8 mouse cellular contexts compared by ENCODE assay signal in genomic region chr19:4169378-4169784, GRCm38 (mm10). TPM values are rescaled to one million over a fixed set of nuclear protein-coding genes. Genes with fewer than 3 reads are reported as not detected.
A peak's percentile ranks its signal among the peaks of the same experiment; 100 is the strongest.
DNase-seq lines count a peak whose midpoint lies in the region; ATAC-seq and TF ChIP-seq lines count a peak whose summit lies in the region.

No protein-coding gene starts in this region.

- TF ChIP-seq CTCF in G1E (IDR thresholded peaks at IDR 0.05; ENCODE audit: low read depth, low read length), result 0 out of 2 replicates have a peak, but pooled peaks have one; percentile 18
- TF ChIP-seq CTCF in forebrain, postnatal 0 days (IDR thresholded peaks at IDR 0.05; ENCODE audit: low read depth), result peak; percentile 99

- 0% methylated on average over 43 of the region's 43 CpGs for WGBS in forebrain, postnatal 0 days
- 0% methylated on average over 41 of the region's 43 CpGs for WGBS in lung, embryonic 15.5 days

- H3K4me3 ChIP-seq in G1E (ENCODE audit: low read depth, low read length), result peak overlapping the region; percentile 70
- H3K4me3 ChIP-seq in forebrain, postnatal 0 days (ENCODE audit: low read depth, low read length), result peak overlapping the region; percentile 46
- H3K4me3 ChIP-seq in lung, embryonic 15.5 days, result peak overlapping the region; percentile 46

- H3K9ac ChIP-seq in forebrain, postnatal 0 days, result peak overlapping the region; percentile 76
- peak overlapping the region; percentile 71 for H3K9ac ChIP-seq in lung, embryonic 15.5 days

- peaks cover 39% of the 10 kb centered on the region for H3K4me1 ChIP-seq in G1E (ENCODE audit: insufficient read depth, low read depth, low read length)
- peaks cover 7% of the 10 kb centered on the region for H3K4me1 ChIP-seq in forebrain, postnatal 0 days (ENCODE audit: insufficient read depth)
- peaks cover 24% of the 10 kb centered on the region for H3K4me1 ChIP-seq in lung, embryonic 15.5 days

- peak overlapping the region; percentile 92 for H3K27ac ChIP-seq in forebrain, postnatal 0 days (ENCODE audit: low read depth, low read length)
- H3K27ac ChIP-seq in lung, embryonic 15.5 days, result peak overlapping the region; percentile 86

- ATAC-seq in G1E (ENCODE audit: extremely low read depth, insufficient number of reproducible peaks, low FRiP score, poor library complexity, severe bottlenecking), result peak; percentile 97
- ATAC-seq in forebrain, postnatal 0 days, result peak; percentile 97
- ATAC-seq in lung, embryonic 15.5 days (ENCODE audit: borderline replicate concordance, extremely low read depth, low FRiP score, low TSS enrichment), result peak; percentile 96

- H3K4me2 ChIP-seq in forebrain, postnatal 0 days (ENCODE audit: low read depth), result peak overlapping the region; percentile 90
- peak overlapping the region; percentile 85 for H3K4me2 ChIP-seq in lung, embryonic 15.5 days

- peak; percentile 99 for DNase-seq in G1E (ENCODE audit: low spot score)
- DNase-seq in cerebellum, adult 18-20 months, result peak; percentile 99 to 100
- DNase-seq in forebrain, postnatal 0 days, result peak; percentile 99
- DNase-seq in heart, postnatal 4 days, result peak; percentile 100
- DNase-seq in layer of hippocampus, adult 8-10 months (ENCODE audit: low spot score in 2 of 2), result peak; percentile 99
- DNase-seq in ovary, adult 18-20 months (ENCODE audit: low spot score), result peak; percentile 99
- peak; percentile 99 for DNase-seq in thymus, postnatal 0 days (ENCODE audit: low spot score)

- no peaks in the 10 kb centered on the region for H3K9me3 ChIP-seq in G1E (replicated peaks)
- no peaks in the 10 kb centered on the region for H3K9me3 ChIP-seq in forebrain, postnatal 0 days (ENCODE audit: low read length)
- no peaks in the 10 kb centered on the region for H3K9me3 ChIP-seq in lung, embryonic 15.5 days

- H3K27me3 ChIP-seq in G1E (ENCODE audit: insufficient read depth, low read length), result peaks cover 34% of the 10 kb centered on the region
- H3K27me3 ChIP-seq in forebrain, postnatal 0 days (ENCODE audit: insufficient read depth, low read length), result no peaks in the 10 kb centered on the region
- no peaks in the 10 kb centered on the region for H3K27me3 ChIP-seq in lung, embryonic 15.5 days

- no peaks in the 10 kb centered on the region for H3K36me3 ChIP-seq in G1E (replicated peaks)
- no peaks in the 10 kb centered on the region for H3K36me3 ChIP-seq in forebrain, postnatal 0 days (ENCODE audit: insufficient read depth)
- no peaks in the 10 kb centered on the region for H3K36me3 ChIP-seq in lung, embryonic 15.5 days

RNA-seq across cellular contexts. Expression of gene Carns1, which starts 5.9 kb away (rescaled TPM):
- total RNA-seq in G1E (2014; fragmentation: Nextera tagmentation), result 1.2 and 3.2 TPM in 2 replicates
- total RNA-seq in G1E (2017), result 0.17 and 0.55 TPM in 2 replicates
- 0.37 and 0.48 TPM in 2 replicates for polyA plus RNA-seq in G1E (2012)
- 4.1 and 4.4 TPM in 2 replicates for total RNA-seq in forebrain, postnatal 0 days (2014; rRNA removed)
- polyA plus RNA-seq in forebrain, postnatal 0 days (2015; fragmentation: Nextera tagmentation; extraction: Ambion mirVana), result 3.1 and 4.7 TPM in 2 replicates
- total RNA-seq in heart, postnatal 4 days (2021), result 10 to 100 TPM; 46.7 to 49.0 TPM
- total RNA-seq in layer of hippocampus, adult 8-10 months (2022), result 10 to 100 TPM in 1 of 4 experiments, 1 to 10 TPM in 3; 6.3 to 10.1 (median 8.9) TPM
- polyA plus RNA-seq in lung, embryonic 15.5 days (2015; fragmentation: Nextera tagmentation; extraction: Ambion mirVana), result 2.4 and 2.8 TPM in 2 replicates
- 6.8 and 10.4 TPM in 2 replicates for polyA plus RNA-seq in thymus, postnatal 0 days (2015; fragmentation: Nextera tagmentation; extraction: Ambion mirVana)

RNA-seq across cellular contexts. Expression of gene Rps6kb2, which starts 6.2 kb away (rescaled TPM):
- total RNA-seq in G1E (2014; fragmentation: Nextera tagmentation) (23.1 and 31.5 TPM in 2 replicates), G1E (2017) (16.1 and 23.6 TPM in 2 replicates)
- 73.4 and 78.6 TPM in 2 replicates for polyA plus RNA-seq in G1E (2012)
- 23.5 and 33.5 TPM in 2 replicates for total RNA-seq in forebrain, postnatal 0 days (2014; rRNA removed)
- 51.9 and 55.5 TPM in 2 replicates for polyA plus RNA-seq in forebrain, postnatal 0 days (2015; fragmentation: Nextera tagmentation; extraction: Ambion mirVana)
- total RNA-seq in heart, postnatal 4 days (2021), result 10 to 100 TPM; 26.0 to 26.3 TPM
- 10 to 100 TPM; 30.1 to 44.3 (median 41.1) TPM for total RNA-seq in layer of hippocampus, adult 8-10 months (2022)
- polyA plus RNA-seq in lung, embryonic 15.5 days (2015; fragmentation: Nextera tagmentation; extraction: Ambion mirVana), result 45.0 and 49.4 TPM in 2 replicates
- polyA plus RNA-seq in thymus, postnatal 0 days (2015; fragmentation: Nextera tagmentation; extraction: Ambion mirVana), result 36.4 and 41.8 TPM in 2 replicates

RNA-seq across cellular contexts. Expression of gene Ptprcap, which starts 16.0 kb away (rescaled TPM):
- total RNA-seq in G1E (2014; fragmentation: Nextera tagmentation) (88.5 and 107 TPM in 2 replicates), G1E (2017) (34.6 and 52.7 TPM in 2 replicates)
- 261 and 272 TPM in 2 replicates for polyA plus RNA-seq in G1E (2012)
- 0.77 and 1.2 TPM in 2 replicates for total RNA-seq in forebrain, postnatal 0 days (2014; rRNA removed)
- 0.48 and 0.59 TPM in 2 replicates for polyA plus RNA-seq in forebrain, postnatal 0 days (2015; fragmentation: Nextera tagmentation; extraction: Ambion mirVana)
- total RNA-seq in heart, postnatal 4 days (2021), result 1 to 10 TPM; 2.0 to 2.2 TPM
- total RNA-seq in layer of hippocampus, adult 8-10 months (2022), result 1 to 10 TPM; 1.3 to 4.4 (median 1.6) TPM
- polyA plus RNA-seq in lung, embryonic 15.5 days (2015; fragmentation: Nextera tagmentation; extraction: Ambion mirVana), result 3.4 and 13.5 TPM in 2 replicates
- 929 and 954 TPM in 2 replicates for polyA plus RNA-seq in thymus, postnatal 0 days (2015; fragmentation: Nextera tagmentation; extraction: Ambion mirVana)

RNA-seq across cellular contexts. Expression of gene Coro1b, which starts 21.0 kb away (rescaled TPM):
- total RNA-seq in G1E (2014; fragmentation: Nextera tagmentation), result 325 and 345 TPM in 2 replicates
- total RNA-seq in G1E (2017), result 157 and 189 TPM in 2 replicates
- polyA plus RNA-seq in G1E (2012), result 134 and 177 TPM in 2 replicates
- 128 and 182 TPM in 2 replicates for total RNA-seq in forebrain, postnatal 0 days (2014; rRNA removed)
- polyA plus RNA-seq in forebrain, postnatal 0 days (2015; fragmentation: Nextera tagmentation; extraction: Ambion mirVana), result 106 and 112 TPM in 2 replicates
- 10 to 100 TPM; 74.6 to 74.8 TPM for total RNA-seq in heart, postnatal 4 days (2021)
- total RNA-seq in layer of hippocampus, adult 8-10 months (2022), result 10 to 100 TPM; 83.8 to 99.0 (median 98.2) TPM
- polyA plus RNA-seq in lung, embryonic 15.5 days (2015; fragmentation: Nextera tagmentation; extraction: Ambion mirVana), result 157 and 168 TPM in 2 replicates
- polyA plus RNA-seq in thymus, postnatal 0 days (2015; fragmentation: Nextera tagmentation; extraction: Ambion mirVana), result 184 and 207 TPM in 2 replicates

RNA-seq across cellular contexts. Expression of gene Tbc1d10c, which starts 21.7 kb away (rescaled TPM):
- total RNA-seq in G1E (2014; fragmentation: Nextera tagmentation) (12.8 and 13.0 TPM in 2 replicates), G1E (2017) (21.9 and 26.7 TPM in 2 replicates)
- 32.8 and 36.0 TPM in 2 replicates for polyA plus RNA-seq in G1E (2012)
- 1.5 and 2.9 TPM in 2 replicates for total RNA-seq in forebrain, postnatal 0 days (2014; rRNA removed)
- polyA plus RNA-seq in forebrain, postnatal 0 days (2015; fragmentation: Nextera tagmentation; extraction: Ambion mirVana), result 1.3 and 1.5 TPM in 2 replicates
- 1 to 10 TPM; 2.0 to 2.1 TPM for total RNA-seq in heart, postnatal 4 days (2021)
- total RNA-seq in layer of hippocampus, adult 8-10 months (2022), result 1 to 10 TPM in 3 of 4 experiments, under 1 TPM in 1; 0.66 to 2.0 (median 1.4) TPM
- 2.5 and 6.7 TPM in 2 replicates for polyA plus RNA-seq in lung, embryonic 15.5 days (2015; fragmentation: Nextera tagmentation; extraction: Ambion mirVana)
- polyA plus RNA-seq in thymus, postnatal 0 days (2015; fragmentation: Nextera tagmentation; extraction: Ambion mirVana), result 322 and 323 TPM in 2 replicates

Comparison
In these comparisons a context has a peak if more than half of its experiments do, and no peak if none do; other contexts are left out.
1. Peak in every context shown above with its lines: DNase-seq, ATAC-seq, H3K4me3 ChIP-seq and H3K27ac ChIP-seq.
2. RNA of gene Ptprcap, which starts 16.0 kb away (total RNA-seq): 34.6 to 107 TPM in G1E; 2.0 to 2.2 TPM in heart, postnatal 4 days, 1.3 to 4.4 TPM in layer of hippocampus, adult 8-10 months and 0.77 to 1.2 TPM in forebrain, postnatal 0 days; every median in the first group is over 4 times any median in the second.